8 mouse cellular contexts compared by ENCODE assay signal in the genomic region with DNA sequence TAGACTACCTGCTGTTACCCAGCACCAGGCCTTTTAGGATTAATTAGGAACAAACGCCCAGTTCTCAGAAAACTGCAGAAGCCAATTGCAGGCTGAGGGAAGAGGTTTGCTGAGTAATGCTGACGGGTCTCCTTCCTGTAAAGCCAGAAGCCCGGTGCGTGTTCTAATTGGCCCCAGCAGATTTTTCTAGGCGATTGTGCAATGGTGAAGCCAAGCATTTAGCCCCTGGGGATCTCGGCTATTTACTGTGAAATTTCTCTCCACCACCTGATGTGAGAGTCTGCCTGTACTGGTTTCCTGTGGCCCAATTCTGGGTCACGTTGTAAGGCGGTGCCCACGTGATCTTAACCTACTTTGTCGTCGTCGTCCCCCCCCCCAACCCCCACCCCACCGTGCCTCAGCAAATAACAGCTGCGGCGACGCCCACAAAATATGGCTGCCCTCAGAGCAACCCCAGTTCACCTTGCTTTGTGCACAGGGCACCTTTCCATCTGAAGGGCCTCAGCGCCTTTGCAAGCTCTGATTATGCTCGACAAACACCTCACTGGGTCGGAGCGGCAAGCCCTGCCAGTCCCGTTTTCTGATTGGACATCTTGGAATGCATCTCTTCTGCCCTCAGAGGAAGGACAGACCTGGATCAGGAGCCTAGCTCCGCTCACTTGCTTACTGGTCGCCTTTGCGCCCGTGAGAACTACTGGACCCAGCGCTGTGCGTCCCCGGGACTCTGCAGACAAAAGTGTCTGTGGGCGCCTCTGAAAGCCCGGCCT. TPM values are rescaled to one million over a fixed set of nuclear protein-coding genes. Genes with fewer than 3 reads are reported as not detected.
DNase-seq lines count a peak whose midpoint lies in the region; ATAC-seq and TF ChIP-seq lines count a peak whose summit lies in the region.

No protein-coding gene starts in this region.

- H3K9ac ChIP-seq in embryonic facial prominence, embryonic 15.5 days = peak overlapping the region; percentile 23
- H3K9ac ChIP-seq in limb, embryonic 13.5 days = peak overlapping the region; percentile 63
- peak overlapping the region; percentile 59 for H3K9ac ChIP-seq in midbrain, embryonic 14.5 days (replicated peaks; ENCODE audit: low read length)

- no peak for TF ChIP-seq CTCF in spleen, adult 2 months (IDR thresholded peaks at IDR 0.05; ENCODE audit: extremely low read depth, insufficient read depth, insufficient read length, insufficient replicate concordance)

- H3K27me3 ChIP-seq in embryonic facial prominence, embryonic 15.5 days = no peaks in the 10 kb centered on the region
- no peaks in the 10 kb centered on the region for H3K27me3 ChIP-seq in limb, embryonic 13.5 days
- no peaks in the 10 kb centered on the region for H3K27me3 ChIP-seq in midbrain, embryonic 14.5 days (ENCODE audit: control insufficient read depth, insufficient read depth, low read length)
- H3K27me3 ChIP-seq in spleen, adult 2 months (ENCODE audit: control insufficient read depth, insufficient read depth, low read length) = no peaks in the 10 kb centered on the region

- TF ChIP-seq POLR2A in spleen, adult 2 months (IDR thresholded peaks at IDR 0.05; ENCODE audit: low read depth, low read length) = no peak

- ATAC-seq in embryonic facial prominence, embryonic 15.5 days (ENCODE audit: insufficient number of reproducible peaks, low FRiP score, low TSS enrichment, low read depth) = peak; percentile 49
- ATAC-seq in limb, embryonic 13.5 days (ENCODE audit: low FRiP score, low read depth) = peak; percentile 57
- ATAC-seq in midbrain, embryonic 14.5 days (ENCODE audit: low FRiP score, low TSS enrichment) = peak; percentile 70

- peak overlapping the region; percentile 89 for H3K27ac ChIP-seq in embryonic facial prominence, embryonic 15.5 days (replicated peaks)
- peak overlapping the region; percentile 86 for H3K27ac ChIP-seq in limb, embryonic 13.5 days
- H3K27ac ChIP-seq in midbrain, embryonic 14.5 days (replicated peaks; ENCODE audit: low read depth, low read length) = peak overlapping the region; percentile 91
- peak overlapping the region; percentile 76 for H3K27ac ChIP-seq in spleen, adult 2 months (ENCODE audit: insufficient read depth, low read length)

- H3K36me3 ChIP-seq in embryonic facial prominence, embryonic 15.5 days = no peaks in the 10 kb centered on the region
- no peaks in the 10 kb centered on the region for H3K36me3 ChIP-seq in limb, embryonic 13.5 days
- no peaks in the 10 kb centered on the region for H3K36me3 ChIP-seq in midbrain, embryonic 14.5 days (ENCODE audit: control insufficient read depth, insufficient read depth, low read length)
- no peaks in the 10 kb centered on the region for H3K36me3 ChIP-seq in spleen, adult 2 months (ENCODE audit: control insufficient read depth, insufficient read depth, low read length)

- H3K4me3 ChIP-seq in embryonic facial prominence, embryonic 15.5 days (replicated peaks) = peak overlapping the region; percentile 39
- H3K4me3 ChIP-seq in limb, embryonic 13.5 days = peak overlapping the region; percentile 49
- peak overlapping the region; percentile 36 for H3K4me3 ChIP-seq in midbrain, embryonic 14.5 days (replicated peaks; ENCODE audit: low read depth, low read length)
- H3K4me3 ChIP-seq in spleen, adult 2 months (ENCODE audit: extremely low read depth, insufficient read depth, insufficient read length) = peak overlapping the region; percentile 55

- H3K4me1 ChIP-seq in embryonic facial prominence, embryonic 15.5 days = peaks cover 30% of the 10 kb centered on the region
- peaks cover 14% of the 10 kb centered on the region for H3K4me1 ChIP-seq in limb, embryonic 13.5 days
- H3K4me1 ChIP-seq in midbrain, embryonic 14.5 days (ENCODE audit: control insufficient read depth, insufficient read depth, low read length) = peaks cover 13% of the 10 kb centered on the region
- H3K4me1 ChIP-seq in spleen, adult 2 months (ENCODE audit: control insufficient read depth, insufficient read depth, insufficient read length) = peaks cover 3% of the 10 kb centered on the region; the same call in 1 of the 2 replicates

- peak; percentile 90 for DNase-seq in A20 (ENCODE audit: low read depth, low spot score)
- peak; percentile 73 to 82 for DNase-seq in adrenal gland, postnatal 36 days
- peak; percentile 89 for DNase-seq in heart, adult 8-10 months (ENCODE audit: low spot score)
- peak; percentile 81 to 93 for DNase-seq in kidney, adult 8-10 months
- DNase-seq in midbrain, embryonic 14.5 days = peak; percentile 85
- DNase-seq in spleen, adult 2 months (ENCODE audit: low read depth in 1 of 2, low spot score in 2 of 2) = peak; percentile 71 to 90

- WGBS in embryonic facial prominence, embryonic 15.5 days = 1% methylated on average over 30 of the region's 30 CpGs
- WGBS in limb, embryonic 13.5 days = under 1% methylated on average over 30 of the region's 30 CpGs
- WGBS in midbrain, embryonic 14.5 days = 1% methylated on average over 30 of the region's 30 CpGs
- under 1% methylated on average over 30 of the region's 30 CpGs for WGBS in spleen, adult 2 months

- H3K4me2 ChIP-seq in embryonic facial prominence, embryonic 15.5 days (replicated peaks) = peak overlapping the region; percentile 82
- H3K4me2 ChIP-seq in limb, embryonic 13.5 days (replicated peaks) = peak overlapping the region; percentile 89
- H3K4me2 ChIP-seq in midbrain, embryonic 14.5 days (ENCODE audit: low read length) = peak overlapping the region; percentile 84

- no peaks in the 10 kb centered on the region for H3K9me3 ChIP-seq in embryonic facial prominence, embryonic 15.5 days (replicated peaks)
- no peaks in the 10 kb centered on the region for H3K9me3 ChIP-seq in limb, embryonic 13.5 days
- H3K9me3 ChIP-seq in midbrain, embryonic 14.5 days (ENCODE audit: control insufficient read depth, low read length) = no peaks in the 10 kb centered on the region

RNA-seq across cellular contexts. Expression of a gene that starts 20.9 kb away (rescaled TPM):
- total RNA-seq in adrenal gland, postnatal 36 days (2021) = 10 to 100 TPM; 49.9 to 58.3 TPM
- polyA plus RNA-seq in embryonic facial prominence, embryonic 15.5 days (2015; fragmentation: Nextera tagmentation; extraction: Ambion mirVana) = 10.8 and 10.9 TPM in 2 replicates
- total RNA-seq in heart, adult 8-10 months (2022) = 10 to 100 TPM; 29.2 to 32.2 (median 30.1) TPM
- 10.8 and 11.5 TPM in 2 replicates for polyA plus RNA-seq in limb, embryonic 13.5 days (2015; fragmentation: Nextera tagmentation; extraction: Ambion mirVana)
- 17.3 and 23.9 TPM in 2 replicates for polyA plus RNA-seq in midbrain, embryonic 14.5 days (2014; fragmentation: Nextera tagmentation; extraction: Ambion mirVana)
- 28.2 and 34.1 TPM in 2 replicates for polyA plus RNA-seq in spleen, adult 2 months (2012; rRNA removed)

RNA-seq across cellular contexts. Expression of a gene that starts 46.6 kb away (rescaled TPM):
- 10 to 100 TPM in 1 of 2 experiments, 1 to 10 TPM in 1; 9.5 to 12.9 TPM for total RNA-seq in adrenal gland, postnatal 36 days (2021)
- polyA plus RNA-seq in embryonic facial prominence, embryonic 15.5 days (2015; fragmentation: Nextera tagmentation; extraction: Ambion mirVana) = 30.8 and 32.3 TPM in 2 replicates
- total RNA-seq in heart, adult 8-10 months (2022) = 100 to 1,000 TPM; 221 to 281 (median 251) TPM
- polyA plus RNA-seq in limb, embryonic 13.5 days (2015; fragmentation: Nextera tagmentation; extraction: Ambion mirVana) = 62.4 and 67.7 TPM in 2 replicates
- 32.6 and 34.2 TPM in 2 replicates for polyA plus RNA-seq in midbrain, embryonic 14.5 days (2014; fragmentation: Nextera tagmentation; extraction: Ambion mirVana)
- polyA plus RNA-seq in spleen, adult 2 months (2012; rRNA removed) = 8.4 and 10.1 TPM in 2 replicates

RNA-seq across cellular contexts. Expression of a gene that starts 59.1 kb away (rescaled TPM):
- total RNA-seq in adrenal gland, postnatal 36 days (2021) = 1 to 10 TPM in 1 of 2 experiments, under 1 TPM in 1; 0.79 to 1.3 TPM
- 0.48 and 0.62 TPM in 2 replicates for polyA plus RNA-seq in embryonic facial prominence, embryonic 15.5 days (2015; fragmentation: Nextera tagmentation; extraction: Ambion mirVana)
- 10 to 100 TPM; 15.0 to 19.3 (median 16.5) TPM for total RNA-seq in heart, adult 8-10 months (2022)
- polyA plus RNA-seq in limb, embryonic 13.5 days (2015; fragmentation: Nextera tagmentation; extraction: Ambion mirVana) = 0.38 and 0.66 TPM in 2 replicates
- polyA plus RNA-seq in midbrain, embryonic 14.5 days (2014; fragmentation: Nextera tagmentation; extraction: Ambion mirVana) = 0.08 and 0.16 TPM in 2 replicates
- 0.56 and 0.86 TPM in 2 replicates for polyA plus RNA-seq in spleen, adult 2 months (2012; rRNA removed)

Comparison
In these comparisons a context has a peak if more than half of its experiments do, and no peak if none do; other contexts are left out.
1. Peak in every context shown above with its lines: DNase-seq, ATAC-seq, H3K4me3 ChIP-seq and H3K27ac ChIP-seq.